Mouse (Mus musculus) liver, adult 2 months (tissue): ENCODE data around the gene Tnfsfm13.
A peak's percentile ranks its signal among the peaks of the same experiment; 100 is the strongest.

Experiments used
- CTCF ChIP-seq: fragments of 200-500 bp; IDR thresholded peaks from 2 replicates; pipeline ENCODE4 v1.5.1; 2011; ENCODE audit warnings: low read depth, low read length, control low read depth
- POLR2A ChIP-seq: fragments of 200-500 bp; IDR thresholded peaks from 2 replicates; pipeline ENCODE4 v1.6.1; 2011; ENCODE audit warnings: low read length, control low read depth; ENCODE audit not compliant: insufficient read depth; ENCODE audit errors: extremely low read depth

DNA sequence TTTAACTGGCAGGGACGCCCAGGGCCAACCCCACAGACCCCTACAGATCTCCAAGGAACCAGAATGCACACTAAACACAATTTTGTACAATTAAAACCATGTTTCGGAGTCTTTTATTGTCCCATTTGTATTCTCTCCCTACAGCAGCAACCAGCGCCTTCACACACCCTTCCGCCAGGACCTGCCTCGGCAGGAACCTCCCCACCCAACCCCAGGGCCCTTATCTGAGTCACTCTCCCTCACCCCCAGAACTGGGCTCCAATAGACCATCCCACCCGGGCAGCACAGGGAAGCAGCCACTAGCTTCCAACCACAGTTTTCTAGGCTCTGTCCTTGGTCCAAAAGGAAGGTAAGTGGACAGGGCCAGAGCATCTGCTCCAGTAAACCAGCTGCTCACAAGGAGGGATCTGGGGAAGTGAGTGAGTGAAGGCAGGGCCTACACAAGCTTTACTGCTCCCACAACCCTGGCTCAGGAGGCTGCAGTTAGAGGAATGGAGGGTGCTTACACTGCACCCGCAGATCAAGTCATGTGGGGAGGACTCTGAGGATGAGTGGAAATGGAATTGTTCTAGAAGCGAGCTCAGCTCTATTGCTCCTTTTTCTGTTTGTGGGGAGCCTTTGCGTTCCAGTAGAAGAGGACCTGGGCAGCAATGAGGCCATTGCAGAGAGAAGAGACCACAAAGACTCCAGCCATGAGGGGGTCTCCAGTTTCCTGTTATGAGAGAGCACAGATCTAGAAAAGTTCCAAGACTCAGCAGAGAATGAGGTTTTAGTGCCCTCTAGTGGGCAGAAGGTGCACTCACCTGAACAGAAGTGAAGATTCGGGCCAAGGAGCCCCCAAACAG, 39.1 kb downstream of the Tnfsfm13 start:
- TF ChIP-seq POLR2A (no peak), CTCF (peak; percentile 67)
